Mouse (Mus musculus) ES-CJ7 (cell line): ENCODE measurements at regions not wholly inside any gene's neighbourhood (a gene's known extent, or its start where the extent isn't known, plus 50 kb on each side); places are given as distances from the start of the nearest gene placed in this dataset.

Experiments used
- DNase-seq: peaks from one replicate; pipeline ENCODE4 v3.0.0; 2011; ENCODE audit warnings: low read depth, low spot score

DNA sequence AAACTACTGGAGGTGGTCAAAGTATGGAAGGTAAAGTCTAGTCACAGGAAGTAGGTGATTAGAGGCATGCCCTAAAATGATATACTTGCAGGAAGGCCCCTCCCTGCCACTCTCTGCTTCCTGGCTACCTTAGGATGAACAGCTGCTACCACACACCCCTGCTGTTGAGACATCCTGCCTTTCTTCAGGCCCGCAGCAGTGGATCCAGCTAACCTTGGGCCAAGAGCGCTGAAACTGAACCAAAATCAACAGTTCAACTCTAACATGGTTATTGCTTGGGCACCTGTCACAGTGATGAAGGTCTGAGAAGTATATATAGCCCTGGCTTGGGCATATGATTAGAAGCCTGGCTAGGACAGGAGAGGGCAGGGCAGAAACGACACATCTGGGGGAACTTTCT lies 352.4 kb downstream of the Prdm2 start:
- no peak for DNase-seq

DNA sequence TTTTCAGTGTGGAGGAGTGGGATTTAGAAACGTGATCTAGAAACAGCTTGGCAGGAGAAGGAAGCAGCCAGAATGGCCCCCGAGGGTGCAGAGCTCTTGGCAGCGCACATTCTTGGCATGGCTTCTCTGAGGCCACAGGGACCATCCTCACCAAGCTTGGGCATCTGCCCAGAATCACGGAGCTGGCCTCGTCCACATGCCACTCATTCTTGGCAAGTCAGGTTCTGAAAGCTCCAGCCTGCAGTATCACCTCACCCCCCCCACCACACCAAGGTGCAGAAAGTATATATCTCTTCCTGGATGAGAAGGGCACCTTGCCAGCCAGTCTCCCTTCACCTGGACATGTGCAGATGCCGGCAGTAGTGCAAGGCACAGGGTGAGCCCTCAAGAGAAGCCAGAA lies 356.2 kb downstream of the Prdm2 start:
- no peak for DNase-seq

DNA sequence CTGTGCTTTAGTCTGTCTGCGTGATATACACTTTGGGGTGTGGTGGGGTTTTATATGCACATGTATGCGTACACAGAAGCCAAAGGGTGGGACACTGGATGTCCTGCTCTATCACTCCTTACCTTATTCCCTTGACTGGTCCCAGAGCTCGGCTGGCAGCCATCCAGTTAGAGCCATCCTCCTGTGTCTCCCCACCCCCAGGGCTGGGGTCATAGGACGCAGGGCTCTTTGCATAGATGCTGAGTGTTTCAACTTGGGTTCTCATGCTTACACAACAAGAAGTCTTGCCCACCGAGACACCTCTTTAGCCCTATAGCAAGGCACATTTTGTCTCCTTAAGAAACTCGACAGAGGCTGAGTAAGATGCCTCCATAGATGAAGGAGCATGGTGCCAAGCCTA lies 357.2 kb downstream of the Prdm2 start:
- no peak for DNase-seq

DNA sequence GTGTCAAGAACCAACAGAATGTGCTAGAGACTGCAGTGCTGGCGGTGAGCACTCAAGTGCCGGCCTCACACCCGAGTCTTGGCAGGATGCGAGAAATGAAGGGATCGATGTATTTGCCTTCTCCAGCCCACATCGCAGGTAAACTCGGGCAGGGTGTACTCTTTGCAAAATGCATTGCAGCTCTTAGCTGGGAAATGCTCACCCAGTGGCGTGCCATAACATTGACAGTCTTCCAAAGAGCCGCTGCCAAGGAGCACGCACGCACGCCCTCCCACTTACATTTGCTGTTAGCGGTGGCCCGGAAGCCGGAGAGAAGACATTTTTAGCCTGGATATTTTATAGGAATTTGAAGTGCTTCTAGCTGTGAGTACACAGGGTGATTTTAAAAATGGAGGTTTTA lies 358.9 kb downstream of the Prdm2 start:
- DNase-seq = no peak

DNA sequence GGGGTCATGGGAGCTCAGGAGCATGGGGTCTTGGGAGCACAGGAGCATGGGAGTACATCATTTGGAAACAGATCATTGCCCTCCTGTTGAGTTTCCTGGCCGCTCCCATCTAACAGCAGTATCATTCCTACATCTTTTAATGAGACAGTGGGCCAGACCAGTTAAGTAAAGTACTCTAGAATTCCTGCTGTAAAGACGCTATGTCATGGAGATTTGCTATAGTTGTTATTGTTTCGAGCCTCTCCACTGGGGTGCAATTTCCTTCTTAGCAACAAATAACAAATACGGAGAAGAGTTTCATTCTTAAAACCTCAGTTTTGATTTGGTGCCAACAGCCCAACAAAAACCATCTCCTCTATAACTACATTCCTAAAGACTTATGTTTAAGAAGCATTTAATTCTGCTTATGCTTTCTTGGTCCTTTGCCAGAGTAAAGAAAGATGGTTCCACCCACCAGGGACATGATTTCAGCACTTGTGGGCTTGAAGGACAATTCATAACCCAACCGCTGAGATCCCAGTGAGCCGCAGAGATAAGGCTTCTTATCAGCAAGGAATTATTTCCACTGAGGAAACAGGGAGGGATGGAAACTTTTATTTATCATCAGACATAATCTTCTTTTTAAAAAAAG lies 367.6 kb downstream of the Prdm2 start:
- DNase-seq = peak; percentile 9

DNA sequence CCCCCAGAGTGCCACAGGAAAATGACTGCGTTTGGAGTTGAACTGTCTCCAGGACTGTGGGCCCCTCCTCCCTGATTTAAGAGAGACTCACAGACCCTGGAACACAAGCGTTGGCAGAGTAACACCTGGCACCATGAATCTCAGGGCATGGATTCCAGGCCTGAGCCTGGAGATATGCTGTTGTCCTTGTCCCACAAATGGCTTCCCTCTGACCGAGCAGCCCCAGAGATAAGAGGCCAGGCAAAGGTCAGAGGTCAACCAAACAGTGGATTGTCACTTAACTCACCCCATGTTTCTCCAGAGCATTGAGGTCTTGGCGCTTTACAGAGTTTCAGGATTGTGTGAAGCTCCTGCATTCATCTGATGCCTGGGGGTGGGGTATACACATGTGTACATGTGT lies 373.3 kb downstream of the Prdm2 start:
- DNase-seq = no peak

DNA sequence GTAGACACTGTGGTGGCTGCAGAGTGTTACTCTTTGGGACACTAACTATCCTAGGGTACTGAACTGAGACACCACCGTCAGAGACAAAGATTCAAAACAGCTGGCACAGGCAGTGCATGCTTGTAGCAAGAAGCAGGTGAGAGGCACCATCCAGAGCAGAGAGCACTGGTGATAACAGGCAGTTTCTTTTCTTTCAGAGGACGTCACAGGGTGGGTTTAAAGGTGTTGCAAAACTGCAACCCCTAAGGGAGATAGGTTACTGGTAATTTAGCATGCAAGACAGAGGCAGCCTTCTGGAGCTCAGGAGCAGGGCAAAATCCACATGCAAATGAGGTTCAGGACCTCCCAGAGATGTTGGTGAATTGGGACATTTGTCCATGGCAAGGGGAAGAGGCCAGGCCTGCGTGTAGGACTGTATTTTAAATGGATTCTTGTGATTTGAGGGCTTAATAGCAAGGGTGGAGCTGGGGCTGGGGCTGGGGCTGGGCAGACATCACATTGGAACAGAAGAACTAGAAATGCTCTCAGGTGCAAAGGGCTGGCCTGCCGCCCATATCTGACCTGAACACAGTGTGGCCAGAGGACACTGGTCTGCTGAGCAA lies 374.3 kb downstream of the Prdm2 start:
- no peak for DNase-seq

DNA sequence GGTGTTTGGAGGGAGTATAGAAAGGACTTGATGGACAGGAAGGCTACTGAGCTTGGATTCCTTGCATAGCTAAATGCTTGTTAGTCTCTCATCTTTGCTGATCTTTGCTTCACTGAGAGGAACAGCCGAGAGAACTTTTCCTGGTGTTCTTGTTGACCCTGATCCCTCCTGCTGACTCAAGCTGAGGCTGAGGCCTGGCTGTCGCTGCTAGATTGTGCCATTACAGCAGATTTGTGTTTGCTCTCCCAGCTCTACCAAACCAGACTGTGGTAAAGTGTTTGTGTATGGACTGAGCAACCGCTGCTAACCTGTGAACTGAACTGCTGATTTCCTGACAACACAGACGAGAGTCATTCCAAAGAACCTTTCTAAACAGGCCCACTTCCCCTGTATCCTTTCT lies 375.2 kb downstream of the Prdm2 start:
- no peak for DNase-seq

DNA sequence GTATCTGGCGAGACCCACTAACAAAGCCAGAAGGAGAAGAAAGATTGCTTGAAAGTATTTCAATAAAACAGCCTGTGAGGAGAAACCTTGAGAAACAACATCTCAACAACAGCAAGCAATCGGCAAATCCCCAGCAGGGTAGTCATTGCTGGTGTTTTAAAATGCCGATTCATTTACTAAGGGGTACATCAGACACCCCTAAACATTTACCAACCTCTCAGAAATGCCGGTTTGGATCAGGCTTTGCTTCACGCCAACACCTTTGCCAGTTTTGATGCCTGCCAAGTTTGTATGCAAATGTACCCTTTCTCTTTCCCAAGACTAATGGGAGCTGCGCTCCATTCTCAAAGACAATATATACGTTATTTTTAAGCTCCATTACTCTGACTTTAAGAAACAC lies 383.1 kb downstream of the Prdm2 start:
- DNase-seq = no peak

DNA sequence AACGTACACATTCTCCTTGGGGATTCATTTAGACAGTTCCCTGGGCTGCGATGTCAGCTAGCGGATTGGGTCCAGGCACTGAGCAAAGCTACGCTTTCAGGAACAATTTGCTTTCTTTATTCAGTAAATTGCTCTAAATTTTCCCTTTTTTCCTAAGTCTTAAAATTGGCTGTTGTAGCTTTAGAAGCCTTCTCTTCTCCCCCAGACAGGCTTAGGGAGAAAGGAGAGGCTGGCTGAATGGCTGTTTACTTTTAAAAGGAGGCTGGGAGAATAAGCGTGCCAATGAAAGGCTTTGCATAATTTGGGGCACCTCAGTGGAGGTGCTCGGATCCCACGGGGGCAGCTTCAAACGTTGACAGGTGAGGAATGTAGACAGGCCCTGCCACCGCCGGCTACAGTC lies 383.8 kb downstream of the Prdm2 start:
- DNase-seq = no peak

DNA sequence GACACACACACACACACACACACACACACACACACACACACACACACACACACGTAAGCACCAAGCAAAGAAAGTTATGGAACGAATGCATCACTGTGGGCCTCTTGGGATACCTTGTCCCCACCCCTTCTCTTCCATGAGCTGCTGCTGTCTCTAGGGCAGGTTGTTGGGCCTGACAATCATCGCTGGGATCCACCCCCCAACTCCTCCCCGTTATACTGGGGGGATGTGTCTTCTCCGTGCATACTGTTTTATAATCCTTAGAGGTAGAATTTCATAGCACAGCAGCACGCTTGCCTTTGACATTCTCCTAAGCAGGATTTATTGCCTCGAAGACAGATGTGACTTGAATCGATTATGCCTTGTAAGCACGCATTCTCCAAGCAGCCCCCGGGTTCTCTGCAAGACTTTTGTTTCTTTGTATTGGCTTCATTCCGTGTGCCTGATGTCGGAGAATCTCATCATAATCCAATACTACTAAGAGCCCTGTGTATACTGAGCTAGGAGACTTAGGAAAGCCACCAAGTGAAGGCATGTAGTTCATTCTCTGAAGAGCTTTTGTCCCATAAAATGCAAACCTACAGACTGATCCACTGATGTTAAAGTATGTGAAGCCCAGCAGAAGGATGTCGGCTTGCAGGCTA lies 386.4 kb downstream of the Prdm2 start:
- DNase-seq = no peak

DNA sequence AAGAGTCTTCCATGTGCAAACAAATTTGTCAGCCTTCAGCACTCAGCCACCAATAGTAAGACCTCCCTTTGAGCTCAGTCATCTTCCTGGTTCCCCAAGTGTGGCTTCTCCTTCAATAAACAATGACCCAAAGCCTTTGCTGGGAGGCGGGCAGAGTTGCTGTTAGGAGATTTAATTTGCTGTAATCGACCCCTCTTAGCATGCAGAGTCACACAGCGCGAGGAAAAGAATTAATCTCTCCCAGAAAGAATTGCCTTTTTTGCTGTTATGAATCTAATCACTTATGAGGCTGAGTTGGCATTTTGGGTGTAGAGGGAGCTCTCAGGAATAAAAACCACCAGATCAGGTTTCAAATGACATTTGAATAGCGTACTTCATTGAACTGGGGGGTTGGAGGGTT lies 387.0 kb downstream of the Prdm2 start:
- DNase-seq = no peak

DNA sequence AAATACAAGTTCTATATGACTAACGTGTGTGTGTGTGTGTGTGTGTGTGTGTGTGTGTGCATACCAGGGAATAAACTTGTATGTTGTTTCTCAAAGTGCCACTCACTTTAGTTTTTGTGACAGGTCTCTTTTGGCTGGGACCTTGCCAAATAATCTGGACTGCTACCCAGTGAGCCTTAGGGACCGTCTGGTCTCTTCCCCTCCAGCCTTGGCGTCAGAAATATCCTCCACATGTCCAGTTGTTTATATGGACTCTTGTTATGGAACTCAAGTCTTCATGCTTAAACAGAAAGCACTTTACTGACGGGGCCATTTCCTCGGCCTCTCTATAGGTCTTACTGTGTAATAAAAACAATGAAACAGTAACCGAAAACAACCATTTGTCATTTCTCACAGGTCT lies 394.4 kb downstream of the Prdm2 start:
- no peak for DNase-seq

DNA sequence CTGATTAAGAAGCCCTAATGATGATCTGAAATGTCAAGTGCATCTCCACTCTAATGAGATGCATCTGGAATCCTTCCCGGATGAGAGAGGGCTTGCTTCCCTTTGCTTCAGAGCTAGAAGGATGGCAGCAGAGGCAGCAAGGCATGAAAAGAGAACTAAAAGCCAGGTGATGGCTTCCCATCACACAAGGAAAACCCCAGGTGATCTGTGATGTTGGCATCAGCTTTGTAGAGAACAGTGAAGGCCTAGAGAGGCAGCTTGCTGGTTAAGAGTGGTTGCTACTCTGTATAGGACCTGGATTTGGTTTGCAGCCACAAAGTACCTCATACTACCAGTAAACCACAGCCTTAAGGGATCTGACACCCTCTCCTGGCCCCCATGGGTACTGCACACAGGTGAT lies 395.8 kb downstream of the Prdm2 start:
- no peak for DNase-seq

DNA sequence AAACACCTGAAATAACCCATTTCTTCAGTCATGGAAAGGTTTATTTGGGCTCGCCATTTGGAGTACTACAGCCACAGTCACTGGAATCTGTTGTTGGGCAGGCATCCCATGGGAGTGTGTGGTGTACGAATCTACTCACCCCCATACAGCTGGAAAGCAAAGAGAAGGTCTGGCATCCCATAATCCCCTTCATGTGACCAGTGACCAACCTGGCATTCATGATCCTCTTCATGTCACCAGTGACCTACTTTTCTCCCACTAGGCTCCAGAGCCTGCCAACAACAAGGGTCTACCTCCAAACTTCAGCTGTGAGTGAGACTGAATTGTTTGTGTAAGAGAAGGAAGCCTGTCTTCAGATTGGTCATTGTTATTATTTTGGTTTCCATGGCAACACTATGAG lies 409.0 kb downstream of the Prdm2 start:
- DNase-seq = no peak

DNA sequence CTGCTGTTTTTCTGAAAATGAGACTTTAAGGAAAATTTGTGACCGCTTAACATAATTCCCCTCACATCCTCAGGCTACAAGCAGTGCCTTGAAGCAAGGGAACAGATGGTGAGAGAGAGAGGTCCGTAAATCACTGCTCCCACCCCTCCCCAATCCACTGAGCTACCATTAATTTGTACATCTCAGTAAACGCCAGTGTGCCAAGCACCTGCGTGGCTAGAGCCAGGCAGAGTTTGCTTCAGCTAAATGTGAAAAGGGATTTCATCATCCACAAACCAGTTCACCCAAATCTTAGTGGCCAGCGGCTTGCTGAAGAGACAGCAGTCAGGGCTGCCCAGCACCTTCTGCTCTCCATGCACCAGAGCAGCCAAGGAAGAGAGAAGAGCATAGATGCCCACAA lies 413.5 kb downstream of the Prdm2 start:
- DNase-seq = no peak

DNA sequence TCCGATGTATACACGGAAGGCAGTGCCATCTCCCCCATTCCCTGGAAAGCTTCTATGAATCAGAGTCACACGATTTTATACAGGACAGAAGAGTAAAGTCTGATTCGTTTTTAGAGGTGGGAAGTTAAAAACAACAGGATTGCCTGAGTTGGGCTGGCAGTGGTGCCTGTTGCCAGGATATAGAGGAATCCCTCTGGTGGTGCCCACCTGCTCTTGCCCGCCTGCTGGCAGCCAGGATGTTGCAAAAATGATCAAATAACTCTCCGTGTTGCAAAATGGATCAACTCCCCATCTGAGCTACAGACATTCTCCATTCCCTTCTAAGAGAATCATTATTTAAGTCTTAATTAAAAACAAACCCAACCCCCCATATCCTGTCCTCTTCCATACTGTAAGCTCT lies 414.0 kb downstream of the Prdm2 start:
- no peak for DNase-seq

DNA sequence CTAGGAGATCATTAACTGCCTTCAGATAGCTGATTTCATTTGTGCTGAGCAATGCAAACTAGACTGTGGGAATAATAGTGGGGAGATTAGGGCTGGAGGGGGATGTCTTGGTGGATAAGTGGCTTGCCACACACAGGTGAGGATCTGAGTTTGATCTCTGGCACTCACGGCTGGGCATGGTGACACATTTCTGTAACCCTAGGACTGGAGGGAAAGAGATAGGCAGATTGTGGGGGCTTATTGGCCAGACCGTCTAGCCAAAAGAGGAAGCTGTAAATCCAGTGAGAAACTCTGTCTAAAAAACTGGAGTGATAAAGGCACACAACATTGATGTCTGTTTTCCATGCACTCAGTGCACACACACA lies 420.2 kb downstream of the Prdm2 start:
- no peak for DNase-seq

DNA sequence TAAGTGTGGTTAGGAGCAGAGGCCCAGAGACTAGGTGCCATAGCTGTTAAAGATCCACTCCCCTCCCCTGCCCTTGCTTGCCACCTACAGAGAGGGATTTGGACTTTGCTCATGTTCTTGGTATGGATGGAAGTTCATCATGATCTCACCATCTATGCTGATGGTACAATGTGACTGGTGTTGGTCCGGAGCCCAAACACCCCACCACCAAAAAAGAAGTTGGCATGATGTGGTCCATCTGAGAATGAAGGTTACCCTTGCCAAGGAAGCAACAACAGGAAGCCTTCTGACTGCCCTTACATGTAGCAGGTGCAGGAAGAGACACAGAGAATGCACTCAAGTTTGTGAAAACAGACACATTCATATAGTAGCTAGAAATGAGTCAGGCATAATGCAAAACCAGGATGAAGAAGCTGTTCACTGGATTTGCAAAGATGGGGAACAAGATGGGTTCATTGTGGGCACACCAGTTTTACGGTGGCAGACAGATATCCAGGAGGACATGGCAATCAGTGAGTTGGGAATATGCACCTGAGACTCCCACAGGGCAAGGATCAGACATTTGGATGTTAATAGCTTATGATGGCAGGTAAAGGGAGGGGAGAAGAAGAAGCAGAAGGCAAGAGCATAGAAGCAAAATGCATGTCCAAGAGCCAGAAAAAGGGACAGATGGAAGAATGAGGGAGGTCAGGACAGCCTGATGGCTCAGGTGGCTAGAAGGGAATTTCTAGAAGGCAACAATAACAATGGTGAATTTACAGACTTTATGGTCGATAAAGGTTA lies 420.8 kb downstream of the Prdm2 start:
- DNase-seq = no peak

DNA sequence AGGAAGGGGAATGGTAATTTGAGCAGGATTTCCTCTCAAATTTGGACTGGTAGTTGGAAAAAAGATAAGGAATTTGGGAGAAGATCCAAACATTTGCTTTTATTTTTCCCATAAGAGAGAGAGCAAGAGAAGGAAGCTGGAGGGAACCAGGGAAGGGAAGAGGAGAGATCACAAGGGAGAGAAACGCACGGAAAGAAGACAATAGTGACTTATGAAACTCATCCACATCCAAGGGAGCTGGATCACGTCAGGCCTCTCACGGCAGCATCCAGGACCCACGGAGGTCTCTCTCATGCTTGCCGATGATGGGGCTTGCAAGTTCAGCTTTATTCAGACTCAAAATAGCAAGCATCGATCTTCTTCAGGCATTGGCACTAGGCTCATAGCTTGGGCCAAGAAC lies 423.7 kb downstream of the Prdm2 start:
- no peak for DNase-seq

DNA sequence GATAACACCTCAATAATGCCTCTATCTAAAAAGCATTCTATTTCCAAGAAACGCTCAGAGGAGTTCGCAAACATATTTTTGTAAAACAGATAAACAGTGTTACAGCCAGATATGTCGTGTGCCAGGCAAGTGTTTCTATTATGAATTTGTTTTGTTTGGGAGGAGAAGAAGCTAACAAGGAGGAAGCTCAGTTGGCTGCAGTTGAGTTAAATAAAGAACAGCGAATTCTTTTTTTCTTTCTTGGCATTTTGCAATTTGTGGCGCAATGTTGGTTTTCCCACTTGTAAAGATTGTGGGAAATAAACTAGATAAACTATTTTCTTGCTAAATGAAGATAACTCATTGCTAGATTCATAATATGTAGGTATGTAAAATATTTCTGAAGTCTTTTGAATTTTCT lies 427.4 kb downstream of the Prdm2 start:
- DNase-seq = no peak

DNA sequence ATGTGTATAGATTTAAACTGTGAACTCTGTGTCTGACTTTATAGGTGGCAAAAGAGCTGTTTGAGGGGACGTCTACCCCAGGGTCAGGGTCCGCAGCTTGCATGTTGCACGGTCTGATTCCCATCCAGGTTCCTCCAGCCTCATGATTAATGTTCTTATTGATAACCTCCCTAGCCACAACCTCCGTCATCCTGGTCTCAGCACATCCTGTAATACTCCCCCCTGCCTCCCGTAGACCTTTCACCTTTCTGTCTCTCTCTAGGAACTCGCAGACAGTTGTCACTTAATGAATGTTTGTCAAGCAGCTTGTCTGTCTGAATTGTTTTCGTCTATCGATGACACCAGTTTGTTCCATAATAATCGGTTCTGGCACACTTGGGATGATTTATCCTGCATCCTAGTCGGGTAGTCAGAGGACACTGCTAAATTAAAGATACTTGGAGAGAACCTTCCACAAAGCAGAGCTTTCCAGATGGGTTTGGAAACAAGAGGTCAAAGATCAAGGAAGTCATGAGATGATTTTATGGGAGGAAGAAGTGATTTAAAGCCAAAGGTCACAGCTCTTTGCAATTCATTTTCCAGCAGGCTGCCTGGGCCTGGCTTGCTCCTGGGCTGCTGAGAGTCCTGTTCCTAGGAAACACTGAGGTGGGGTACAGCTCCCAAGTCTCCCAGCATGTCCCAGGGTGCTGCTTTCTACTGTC lies 435.9 kb downstream of the Prdm2 start:
- no peak for DNase-seq
